Mouse (Mus musculus) heart, postnatal 10 days (tissue): ENCODE measurements at regions not wholly inside any gene's neighbourhood (a gene's known extent, or its start where the extent isn't known, plus 50 kb on each side); places are given as distances from the start of the nearest gene placed in this dataset.

Source experiments
- DNase-seq, 2 experiments: peaks; one replicate each; pipeline ENCODE4 v3.0.0; 2021
- intact Hi-C: fragments of 180-260 bp; cut with DNase I; formaldehyde crosslinking; loops from one replicate; pipeline ENCODE4 v1.15.1; 2025

DNA sequence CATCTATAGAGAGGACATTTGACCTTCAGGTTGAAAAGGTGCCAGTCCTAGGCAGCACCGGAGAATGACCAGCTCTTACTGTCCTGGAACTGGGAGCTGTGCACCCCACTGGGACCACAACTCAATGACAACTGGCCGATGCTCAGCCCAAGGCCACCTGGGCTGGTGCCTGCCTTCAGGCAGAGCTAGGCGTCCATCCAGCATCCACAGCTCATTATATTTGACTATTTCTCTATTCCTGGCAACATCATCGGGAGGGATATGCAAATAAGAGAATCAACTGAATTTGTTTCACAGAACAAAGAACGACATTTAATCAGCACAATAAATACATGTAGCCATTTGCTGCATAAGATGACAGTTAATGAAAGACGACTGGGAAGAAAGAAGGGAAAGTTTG is 149.0 kb upstream of the Gli2 start:
- no peak for DNase-seq
- intact Hi-C loops: no loop called here

DNA sequence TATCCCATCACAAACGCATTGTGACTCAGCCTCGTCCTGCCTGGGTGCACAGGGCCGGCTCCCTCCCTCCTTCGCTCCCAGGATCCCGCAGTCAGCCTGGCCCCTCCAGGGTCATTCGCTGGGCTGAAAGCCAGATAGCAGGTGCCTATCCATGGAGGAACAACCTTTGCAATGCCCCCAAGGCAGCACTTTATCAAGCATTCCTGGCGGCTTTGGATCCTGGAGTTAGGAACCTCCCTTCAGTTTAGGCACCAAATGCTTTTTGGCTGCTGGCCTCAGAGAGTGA is 143.9 kb upstream of the Gli2 start:
- peak; percentile 72 to 73 for DNase-seq
- intact Hi-C loops: no loop called here

DNA sequence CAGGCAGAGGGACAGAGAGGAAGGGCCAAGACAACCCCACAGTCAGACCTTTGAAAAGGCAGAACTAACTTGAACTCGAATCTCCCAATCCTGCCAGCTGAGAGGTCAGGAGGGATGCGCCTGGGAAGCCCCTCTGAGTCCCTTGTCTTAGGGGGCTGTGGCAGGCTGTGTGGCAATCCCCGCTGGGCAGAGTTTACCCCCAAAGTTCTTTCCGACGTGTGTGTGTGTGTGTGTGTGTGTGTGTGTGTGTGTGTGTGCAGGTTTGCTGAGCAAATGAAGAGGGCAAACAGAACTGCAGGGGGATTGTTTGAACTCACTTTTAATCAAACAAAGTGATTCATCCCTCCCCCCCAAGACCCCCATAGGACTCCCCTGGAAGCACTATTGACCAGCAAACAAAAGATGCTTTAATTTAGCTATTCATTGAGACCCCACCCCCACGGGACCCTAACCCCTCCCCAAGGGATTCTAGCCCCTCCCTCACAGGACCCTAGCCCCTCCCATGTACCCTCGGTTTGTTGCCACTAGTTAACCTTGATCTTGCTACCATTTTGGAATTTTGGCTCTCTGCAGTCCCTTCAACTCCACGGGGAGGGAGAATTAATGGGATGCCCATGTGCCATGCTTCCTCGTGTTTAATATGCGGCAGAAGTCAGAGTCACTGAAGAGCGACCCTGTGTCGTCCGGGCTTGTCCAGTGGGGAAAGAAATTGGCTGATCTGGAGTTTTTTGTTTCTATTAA is 143.4 kb upstream of the Gli2 start:
- intact Hi-C loops: no loop called here

DNA sequence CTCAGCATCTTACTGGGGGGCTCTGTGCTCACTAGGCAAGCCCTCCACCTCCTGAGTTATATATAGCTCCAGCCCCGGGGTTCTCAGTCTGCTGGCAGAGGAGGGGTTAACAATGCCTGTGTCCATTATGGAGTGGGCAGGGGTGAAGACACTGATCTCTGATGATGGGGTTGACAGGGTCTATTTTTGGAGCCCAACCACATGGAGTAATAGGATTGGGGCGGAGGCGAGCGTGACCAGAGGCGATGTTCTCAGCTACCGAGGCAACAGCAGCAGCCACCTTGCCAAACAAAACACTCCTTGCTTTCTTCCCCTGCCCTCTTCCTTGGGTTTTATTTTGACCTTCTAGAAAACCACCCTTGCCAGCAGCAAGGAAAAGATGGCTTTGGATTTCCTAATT is 141.1 kb upstream of the Gli2 start:
- peak; percentile 53 to 59 for DNase-seq
- intact Hi-C loops: no loop called here

More for the DNA sequence above, 143.4 kb upstream of the Gli2 start:
- no peak for DNase-seq

DNA sequence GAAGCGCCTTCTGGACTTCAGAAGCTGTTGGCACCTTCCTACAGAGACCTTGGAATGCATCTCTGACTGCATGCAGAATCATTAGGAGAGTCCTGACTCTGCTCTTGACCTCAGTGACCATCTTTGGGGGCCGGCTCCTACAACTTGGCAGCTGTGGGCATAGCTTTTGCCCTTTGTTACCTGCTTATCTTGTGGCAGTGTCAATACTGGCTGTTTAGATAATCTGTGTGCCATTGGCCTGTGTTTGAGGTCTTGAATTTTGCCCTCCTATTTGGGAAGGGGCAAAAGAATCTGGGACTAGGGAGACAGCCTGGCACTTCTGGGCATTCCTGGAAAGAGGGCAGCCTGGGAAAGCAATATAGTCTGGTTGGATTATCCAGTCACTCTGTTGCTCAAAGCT is 137.8 kb upstream of the Gli2 start:
- no peak for DNase-seq
- intact Hi-C loops: no loop called here

DNA sequence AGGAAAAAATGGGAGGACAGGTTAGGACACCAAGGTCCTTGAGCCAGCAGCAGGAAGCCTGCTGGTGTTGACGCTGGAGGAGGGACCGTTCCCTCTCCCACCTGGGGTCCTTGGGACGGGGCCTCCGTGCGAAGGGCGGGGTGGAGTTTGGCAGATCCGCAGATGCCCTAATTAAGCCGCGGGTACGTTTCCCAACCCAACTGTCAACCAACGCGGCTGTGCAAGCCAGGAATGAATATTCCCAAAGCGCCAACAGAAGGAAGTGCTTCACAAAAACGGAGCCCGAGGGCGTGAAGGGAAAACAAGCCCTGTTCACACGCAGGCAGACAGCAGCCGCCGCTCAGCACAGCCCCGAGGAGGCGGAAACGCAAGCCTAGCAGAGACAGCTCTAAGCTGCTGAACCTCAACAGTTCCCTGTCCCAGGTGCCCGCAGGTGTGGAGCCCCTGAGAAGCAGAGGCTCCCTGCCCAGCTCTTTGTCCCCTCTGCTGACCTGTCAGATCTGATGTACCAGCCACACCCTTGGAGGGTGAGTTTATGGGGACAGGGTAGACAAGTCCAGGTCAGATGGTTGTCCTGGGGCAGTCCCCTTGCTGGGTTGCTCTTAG is 136.1 kb upstream of the Gli2 start:
- DNase-seq: peak; percentile 28 to 29
- intact Hi-C loops: no loop called here

DNA sequence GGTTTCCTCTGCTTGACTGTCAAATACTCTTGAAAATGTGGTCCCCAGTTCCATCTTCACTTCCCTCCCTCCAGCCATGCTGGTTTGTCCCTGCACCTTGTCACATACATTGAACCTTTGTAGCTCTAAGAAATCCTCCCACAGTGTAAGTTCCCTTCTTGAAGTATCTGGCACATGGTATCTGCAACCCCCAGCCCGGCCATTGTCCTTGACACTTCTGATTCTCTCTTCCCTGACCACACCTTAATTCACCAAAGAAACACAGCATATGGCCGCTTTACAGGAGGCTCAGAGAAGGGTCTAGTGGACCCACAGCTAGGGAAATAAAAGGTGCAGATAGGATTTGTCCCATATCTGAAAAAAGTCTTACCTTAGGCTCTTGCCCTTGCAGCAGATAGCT is 133.9 kb upstream of the Gli2 start:
- intact Hi-C loops: no loop called here
- DNase-seq: no peak

DNA sequence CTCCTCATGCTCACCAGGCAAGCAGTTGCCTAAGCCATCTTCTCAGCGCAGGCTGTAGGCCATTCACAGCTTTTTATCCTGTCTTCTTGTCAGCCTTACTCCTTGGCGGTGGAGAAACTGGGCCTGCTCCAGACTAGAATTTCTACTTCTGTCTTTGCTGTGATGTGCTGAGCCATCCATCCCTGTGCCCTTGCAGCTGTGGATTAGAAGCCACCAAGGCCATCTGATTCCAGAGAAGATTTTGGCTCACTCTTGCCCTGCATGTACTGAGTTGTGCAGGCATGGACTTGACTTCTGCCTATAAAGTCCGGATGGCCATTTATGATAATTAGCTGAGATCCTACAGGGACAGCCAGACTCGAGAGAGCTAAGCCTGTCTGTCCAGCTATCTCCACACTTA is 133.4 kb upstream of the Gli2 start:
- DNase-seq: no peak
- intact Hi-C loops: no loop called here

DNA sequence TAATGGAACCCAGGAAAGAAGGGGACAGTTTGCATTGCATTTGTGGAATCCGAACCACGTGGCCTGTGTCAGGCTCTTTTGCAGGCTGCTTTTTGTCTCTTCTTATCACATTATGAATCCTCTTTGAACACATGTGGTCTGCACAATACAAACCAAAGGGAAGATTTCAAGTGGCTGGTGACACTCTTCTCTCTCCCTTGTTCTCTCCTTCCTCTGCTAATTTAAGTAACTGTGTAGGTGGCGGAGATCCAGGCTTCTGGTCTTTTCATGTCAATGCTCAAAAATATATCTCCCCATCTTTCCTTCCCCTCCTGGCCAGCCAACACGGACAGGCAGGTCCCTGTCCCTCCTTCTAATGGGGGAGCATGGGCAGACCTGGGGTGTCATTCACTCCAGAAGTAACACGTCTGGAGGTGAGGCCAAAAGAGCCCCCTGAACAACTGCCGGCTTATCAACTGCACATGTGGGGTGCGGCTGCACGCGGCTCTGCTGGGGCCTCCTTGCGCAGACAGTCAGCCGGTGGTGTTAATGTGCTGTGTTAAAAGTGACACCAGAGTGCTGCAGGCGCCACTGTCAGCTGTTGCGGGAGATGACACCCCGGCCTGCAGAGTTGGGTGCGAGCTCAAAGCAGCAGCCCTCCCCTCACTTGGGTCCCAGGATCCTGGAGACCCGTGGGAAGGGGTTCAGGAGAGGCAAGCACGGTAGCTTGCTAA is 130.3 kb upstream of the Gli2 start:
- no peak for DNase-seq
- intact Hi-C loops: no loop called here

DNA sequence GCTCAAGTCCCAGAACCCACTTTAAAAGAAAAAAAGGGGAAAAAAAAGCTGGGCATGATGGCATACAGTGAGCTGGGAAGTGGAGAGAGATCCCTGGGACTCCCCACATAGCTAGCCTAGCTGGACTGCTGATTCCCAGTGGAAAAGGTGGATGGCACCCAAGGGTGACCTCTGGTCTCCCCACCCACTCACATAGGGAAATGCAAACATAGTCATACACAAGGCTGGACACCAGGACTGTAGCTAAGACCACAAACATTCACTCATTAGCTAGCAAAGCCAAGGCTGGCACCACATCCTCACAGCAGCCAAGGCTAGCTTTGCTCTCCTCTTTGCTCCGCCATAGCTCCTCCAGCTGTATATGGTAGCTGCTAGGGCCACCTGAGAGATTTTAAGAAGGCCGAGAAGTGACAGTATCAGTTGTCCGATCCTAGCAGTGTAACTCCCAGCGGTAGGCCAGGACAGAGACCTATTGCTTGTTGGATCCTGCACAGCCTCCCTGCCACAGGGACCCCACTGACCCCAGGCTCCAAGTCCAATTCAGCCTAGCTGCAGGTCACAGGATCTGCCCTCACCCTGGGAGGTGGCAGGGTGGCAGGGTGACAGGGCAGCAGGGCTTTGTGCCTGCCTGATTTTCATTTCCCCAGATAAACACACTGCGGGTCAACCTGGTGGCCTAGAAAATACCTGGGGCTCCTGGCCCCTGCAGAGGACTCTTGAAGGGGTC is 119.8 kb upstream of the Gli2 start:
- intact Hi-C loops: no loop called here
- DNase-seq: no peak

DNA sequence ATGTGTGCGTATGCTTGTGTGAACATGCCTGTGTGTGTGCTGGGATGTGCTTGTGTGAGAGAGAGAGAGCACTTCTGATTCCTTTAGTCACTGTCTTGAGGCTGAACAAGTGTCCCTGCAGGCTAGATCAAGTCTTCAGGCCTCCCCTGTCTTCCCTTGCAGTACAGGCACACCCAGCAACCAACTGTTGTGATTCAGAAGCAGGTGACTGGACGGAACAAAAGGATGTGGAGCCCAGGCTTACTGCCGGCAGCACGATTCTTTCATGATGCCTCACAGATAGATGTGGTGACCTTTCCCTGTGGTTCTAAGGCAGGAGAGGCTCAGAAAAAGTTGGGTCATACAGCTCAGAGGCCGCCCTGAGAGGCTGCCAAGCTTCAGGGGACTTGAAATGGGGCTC is 114.0 kb upstream of the Gli2 start:
- intact Hi-C loops: no loop called here
- no peak for DNase-seq

DNA sequence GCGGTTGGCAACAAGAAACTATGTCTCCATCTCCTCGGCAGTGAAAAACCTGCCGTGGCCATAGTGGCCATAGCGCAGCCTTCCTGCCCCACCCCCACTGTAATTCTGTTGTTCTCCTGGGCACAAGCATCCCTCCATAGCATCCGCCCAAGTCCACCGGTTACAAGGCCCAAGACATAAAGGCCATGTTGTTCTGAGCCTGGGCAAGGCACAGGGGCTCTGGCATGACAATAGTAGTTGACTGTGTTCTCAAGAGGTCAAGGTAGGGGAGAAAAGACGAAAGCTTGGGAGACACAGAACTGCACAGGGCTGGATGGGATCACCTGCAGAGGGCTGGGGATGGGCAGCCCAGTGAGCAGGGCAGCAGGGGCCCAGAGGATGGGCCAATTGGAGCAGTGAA is 112.9 kb upstream of the Gli2 start:
- intact Hi-C loops: no loop called here
- DNase-seq: no peak

DNA sequence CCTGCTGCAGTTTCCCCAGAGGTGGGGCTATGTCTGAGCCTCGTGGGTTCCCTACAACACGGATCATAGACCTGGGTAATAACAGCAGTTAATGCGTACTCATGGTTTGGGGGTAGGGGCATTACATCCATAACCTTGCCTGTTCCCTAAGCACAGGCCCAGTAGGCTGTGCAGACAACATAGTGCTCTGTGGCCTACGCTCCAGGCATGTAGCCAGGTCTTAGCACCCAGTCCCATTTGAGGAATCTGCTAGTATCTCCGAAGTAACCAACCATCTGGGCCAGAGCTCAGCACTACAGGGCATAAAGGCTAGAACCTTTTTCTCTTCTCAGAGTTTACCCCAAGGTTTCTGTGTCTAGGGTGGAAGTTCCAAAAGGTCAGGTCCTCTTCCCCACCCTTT is 111.4 kb upstream of the Gli2 start:
- no peak for DNase-seq
- intact Hi-C loops: no loop called here

DNA sequence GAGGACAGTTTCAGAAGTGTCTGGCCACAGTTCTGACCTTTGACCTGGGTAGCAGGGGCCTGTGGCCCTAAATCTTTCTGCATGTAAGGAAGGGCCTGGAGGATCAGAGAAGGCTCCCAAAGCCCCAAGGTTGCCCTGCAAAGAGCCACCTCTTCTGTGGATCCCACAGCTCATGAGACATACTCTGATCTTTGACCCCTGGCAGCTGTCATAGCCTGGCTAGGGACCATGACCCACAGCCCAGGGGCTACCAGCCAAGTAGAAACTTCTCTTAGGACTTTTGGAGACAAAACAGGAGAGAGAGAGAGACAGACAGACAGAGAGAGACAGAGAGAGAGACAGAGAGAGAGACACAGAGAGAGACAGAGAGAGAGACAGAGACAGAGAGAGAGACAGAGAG is 110.4 kb upstream of the Gli2 start:
- DNase-seq: no peak
- intact Hi-C loops: no loop called here

DNA sequence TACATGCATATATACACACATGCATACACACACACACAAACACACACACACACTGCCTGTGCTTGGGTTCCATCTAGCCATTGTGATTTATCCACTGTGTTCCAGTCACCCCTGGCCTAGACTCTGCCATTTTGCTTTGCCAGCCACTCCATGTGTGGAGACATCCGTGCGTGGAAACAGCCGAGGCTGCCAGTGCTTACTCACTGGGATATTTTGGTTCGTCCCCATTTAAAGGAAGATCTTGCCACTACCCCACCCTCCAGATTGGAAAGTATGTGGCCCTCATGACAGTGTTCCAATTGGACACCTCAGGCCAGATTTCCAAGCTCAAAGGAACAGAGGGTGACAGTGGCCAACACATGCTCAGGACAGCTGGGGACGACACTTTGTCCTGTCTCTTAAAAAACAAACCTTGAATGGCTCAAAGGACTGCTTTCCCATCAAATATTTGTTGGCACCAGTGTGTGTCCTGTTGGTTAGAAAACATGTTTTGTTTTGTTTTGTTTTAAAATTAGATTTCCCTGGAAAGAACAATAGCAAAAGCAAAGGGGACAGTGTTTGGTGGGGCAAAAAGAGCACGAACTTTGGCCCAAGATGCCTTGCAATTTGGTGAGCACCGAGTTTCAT is 109.8 kb upstream of the Gli2 start:
- DNase-seq: no peak
- intact Hi-C loops: no loop called here

DNA sequence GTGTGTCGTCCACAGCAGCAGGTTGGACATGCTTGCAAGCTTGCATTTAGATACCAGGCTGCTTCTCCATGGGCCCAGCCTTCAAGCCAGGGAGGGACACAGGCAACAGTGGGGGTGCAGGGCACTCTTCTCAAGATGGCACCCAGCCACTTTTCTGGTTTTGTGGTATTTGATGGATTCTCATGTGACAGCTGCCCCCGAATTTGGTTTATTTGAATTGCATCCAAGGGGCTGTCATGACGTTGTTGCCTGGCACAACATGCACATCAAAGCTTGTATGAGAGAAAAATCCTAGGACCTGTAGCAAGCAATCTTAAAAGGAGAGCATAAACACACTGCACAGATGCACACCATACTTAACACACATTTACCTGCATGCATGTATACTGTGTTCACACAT is 108.3 kb upstream of the Gli2 start:
- intact Hi-C loops: no loop called here
- DNase-seq: no peak

DNA sequence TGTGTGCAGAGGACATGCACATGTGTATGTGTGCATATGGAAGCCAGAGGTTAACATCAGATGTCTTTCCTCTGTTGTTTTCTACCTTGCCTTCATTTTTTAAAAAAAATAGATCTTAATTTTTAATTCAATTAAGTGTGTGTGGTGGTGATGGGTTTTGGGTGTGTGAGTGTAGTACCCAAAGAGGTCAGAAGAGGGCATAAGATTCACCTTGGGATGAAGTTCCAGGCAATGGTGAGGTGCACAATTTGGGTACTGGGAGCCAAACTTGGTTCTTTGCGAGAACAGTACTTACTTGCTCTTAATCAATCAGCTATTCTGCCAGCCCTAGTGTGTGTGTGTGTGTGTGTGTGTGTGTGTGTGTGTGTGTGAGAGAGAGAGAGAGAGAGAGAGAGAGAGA is 106.9 kb upstream of the Gli2 start:
- no peak for DNase-seq
- intact Hi-C loops: no loop called here

DNA sequence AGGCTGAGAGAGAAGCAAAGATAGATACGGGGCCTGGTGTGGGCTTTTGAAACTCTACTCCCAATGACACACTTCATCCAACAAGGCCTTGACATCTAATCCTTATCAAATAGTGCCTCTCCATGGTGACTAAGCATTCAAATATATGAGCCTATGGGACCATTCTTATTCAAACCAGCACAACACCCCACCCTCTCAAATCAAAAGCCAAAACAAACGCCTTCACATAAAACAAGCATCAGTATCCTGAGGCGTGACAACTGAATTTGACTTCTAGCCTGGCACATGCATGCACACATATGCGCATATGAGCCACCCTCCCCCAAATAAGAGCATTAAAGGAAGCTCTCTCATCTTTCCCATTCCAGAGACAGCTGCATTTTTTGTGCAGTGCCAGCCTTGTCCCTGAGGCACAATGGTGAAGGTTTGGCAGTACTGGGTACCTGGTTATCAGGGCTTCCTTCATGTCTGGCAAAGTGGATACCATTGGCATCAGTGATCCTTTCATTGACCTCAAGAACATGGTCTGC is 103.8 kb upstream of the Gli2 start:
- intact Hi-C loops: no loop called here
- no peak for DNase-seq

DNA sequence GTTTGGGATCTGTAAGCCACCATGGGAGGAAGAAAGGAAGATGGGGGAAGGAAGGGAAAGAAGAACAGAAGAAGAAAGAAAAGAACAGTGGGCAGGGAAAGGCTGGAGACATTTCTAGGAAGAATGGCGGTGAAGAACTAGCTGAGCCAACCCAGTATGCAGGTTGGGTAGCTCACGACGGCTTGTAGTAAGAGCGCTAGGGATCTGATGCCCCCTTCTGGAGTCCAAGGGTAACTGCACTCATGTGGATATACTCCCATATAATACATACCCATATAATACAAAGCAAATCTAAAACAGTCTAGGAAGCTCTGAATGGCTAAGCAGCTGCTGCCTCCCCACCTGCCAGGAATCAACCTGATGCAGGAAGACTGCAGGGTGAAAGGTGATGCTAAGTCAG is 100.2 kb upstream of the Gli2 start:
- intact Hi-C loops: no loop called here
- no peak for DNase-seq

DNA sequence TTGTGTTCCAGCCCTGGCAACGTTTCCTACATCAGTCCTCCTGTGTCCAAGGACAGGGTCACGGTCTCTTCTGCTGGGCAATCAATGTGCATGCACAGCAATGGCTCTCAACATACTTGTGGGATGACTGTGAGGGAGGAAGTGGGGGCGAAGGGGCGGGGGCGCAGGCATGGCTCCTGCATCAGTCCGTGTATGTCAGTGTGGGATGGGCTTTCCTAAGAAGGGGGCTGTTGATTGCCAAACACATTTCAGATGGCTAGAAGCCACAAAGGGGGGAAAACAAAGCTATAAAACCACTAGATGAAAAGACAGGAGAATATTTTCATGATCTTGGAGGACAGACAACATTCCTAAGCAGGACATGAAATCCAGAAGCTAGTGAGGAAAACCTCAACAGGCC is 99.4 kb upstream of the Gli2 start:
- no peak for DNase-seq
- intact Hi-C loops: no loop called here

DNA sequence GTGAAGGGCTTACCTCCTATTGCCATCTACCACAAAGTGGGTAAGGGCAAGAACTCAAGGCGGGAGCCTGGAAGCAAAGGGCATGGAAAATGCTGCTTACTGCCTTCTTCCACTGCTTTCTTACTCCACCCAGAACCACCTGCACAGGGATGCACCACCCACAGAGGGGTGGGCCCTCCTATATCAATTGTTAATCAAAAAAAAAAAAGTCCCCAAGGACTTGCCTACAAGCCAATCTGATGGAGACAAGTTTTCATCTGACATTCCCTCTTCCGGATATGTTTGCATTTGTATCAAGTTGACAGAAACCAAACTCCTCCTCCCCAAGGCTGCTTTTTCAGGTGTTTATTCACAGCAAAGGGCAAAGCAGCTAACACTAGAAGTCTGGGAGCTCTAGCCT is 94.1 kb upstream of the Gli2 start:
- no peak for DNase-seq
- intact Hi-C loops: no loop called here
